Mouse (Mus musculus) c-Kit-positive CD71-positive TER-119-negative erythroid progenitor cells, embryonic 14.5 days (primary cell): ENCODE results near the gene Jaml.

Experiments used
- DNase-seq: peaks from one replicate; pipeline ENCODE4 v3.0.0-alpha.2; 2013; ENCODE audit warnings: low read depth

Jaml gene

DNA sequence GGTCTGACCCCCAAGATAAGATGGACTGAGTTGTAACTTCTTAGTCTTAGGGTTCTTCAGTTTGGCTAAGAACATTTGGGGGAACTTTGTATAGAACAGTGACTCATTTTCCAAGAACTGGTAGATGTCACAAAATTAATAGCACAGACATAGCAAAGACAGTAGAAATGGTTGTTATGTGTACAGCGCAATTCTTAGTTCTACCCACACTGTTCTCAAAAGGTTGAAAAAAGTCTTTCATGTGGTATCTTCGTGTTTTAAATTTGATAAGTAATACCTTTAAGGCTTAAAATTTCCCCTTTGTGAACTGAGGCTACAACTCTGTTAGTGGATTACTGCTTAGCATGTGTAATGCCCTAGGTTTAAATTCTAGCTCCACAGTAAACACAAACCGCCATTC is 4.1 kb downstream of the Jaml start:
- no peak for DNase-seq

- no peak for DNase-seq
These were observed 5.6 kb downstream of the Jaml start for GRCm38 (mm10) chr9:45084556-45084955.

GRCm38 (mm10) chr9:45085741-45086690 is 7.0 kb downstream of the Jaml start:
- no peak for DNase-seq

GRCm38 (mm10) chr9:45088040-45088439 is 9.1 kb downstream of the Jaml start:
- DNase-seq: no peak

- DNase-seq: no peak
These were observed 11.8 kb downstream of the Jaml start for GRCm38 (mm10) chr9:45090811-45091210.

DNA sequence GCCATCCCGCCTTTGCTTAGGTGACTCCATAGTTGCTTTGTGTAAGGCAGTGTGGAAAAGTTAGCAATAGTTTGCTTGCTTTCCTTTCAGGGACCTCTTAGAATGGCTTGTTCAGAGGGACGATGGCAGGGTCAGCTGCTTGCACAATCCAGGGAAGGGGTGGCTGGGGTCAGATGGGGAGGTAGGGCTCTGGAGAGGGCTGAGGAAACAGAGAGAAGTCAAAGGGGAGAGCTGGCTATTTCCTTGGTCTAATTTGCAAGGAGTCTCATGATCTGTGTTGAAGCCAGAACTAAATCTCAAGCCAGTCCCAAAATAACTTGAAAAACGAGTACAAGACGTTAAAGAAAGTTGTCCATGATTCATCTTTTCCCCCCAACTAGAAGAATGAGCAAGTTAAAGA is 13.7 kb downstream of the Jaml start:
- no peak for DNase-seq

GRCm38 (mm10) chr9:45095149-45095937 is 16.4 kb downstream of the Jaml start:
- DNase-seq: no peak

DNA sequence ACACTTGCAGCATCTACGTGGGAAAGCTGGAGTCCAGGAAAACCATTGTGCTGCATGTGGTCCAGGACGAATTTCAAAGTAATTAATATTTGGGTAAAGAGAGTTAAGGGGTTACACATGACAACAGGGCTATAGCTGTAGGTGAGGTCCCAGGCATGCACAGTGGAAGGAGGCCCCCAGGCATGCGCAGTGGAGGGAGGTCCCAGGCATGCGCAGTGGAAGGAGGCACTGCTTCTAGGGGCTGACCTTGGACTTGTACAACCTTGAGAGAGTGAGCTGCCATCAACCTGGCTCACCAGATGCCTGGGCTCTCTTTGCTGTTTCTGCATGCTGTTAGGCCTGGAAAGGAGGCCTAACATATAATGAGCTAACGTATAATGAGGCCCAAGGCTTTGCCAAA is 18.9 kb downstream of the Jaml start:
- DNase-seq: no peak

DNA sequence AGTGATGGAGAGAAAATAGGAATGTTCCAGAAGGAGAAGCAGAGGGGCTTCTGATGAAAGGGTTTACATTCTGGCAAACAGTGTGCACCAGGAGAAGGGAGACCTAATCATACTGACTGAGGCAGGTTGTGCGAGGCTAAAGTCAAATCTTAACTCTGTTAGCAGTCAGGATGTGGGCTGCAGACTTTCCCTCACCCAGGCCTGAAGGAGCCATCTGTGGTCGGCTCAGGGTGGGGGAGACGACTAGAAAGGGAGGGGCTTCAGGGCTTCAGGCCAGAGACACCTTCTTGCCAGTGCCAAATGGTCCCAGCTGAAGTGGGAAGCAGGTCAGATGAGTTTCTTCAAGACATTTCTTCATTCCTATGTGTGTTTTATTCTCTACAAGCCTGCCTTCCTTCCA is 19.4 kb downstream of the Jaml start:
- DNase-seq: no peak

DNA sequence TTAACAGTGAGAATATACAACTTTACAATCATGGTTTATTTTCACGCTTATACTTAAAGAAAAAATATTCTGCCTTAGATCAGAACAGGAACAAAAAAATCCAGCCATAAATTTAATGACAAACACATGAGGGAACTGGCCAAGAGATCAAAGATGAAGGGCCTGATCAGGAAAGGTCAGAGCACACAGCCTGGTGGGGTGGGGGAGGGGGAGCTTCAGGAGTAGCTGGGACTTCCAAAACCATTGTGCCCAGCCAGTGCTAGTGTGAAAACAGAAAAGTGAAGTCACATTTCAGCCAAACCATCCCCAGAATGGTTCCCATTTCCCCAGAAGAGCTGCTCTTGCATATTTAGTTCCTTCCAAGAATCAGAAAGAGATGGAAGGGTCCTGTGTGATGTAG is 23.5 kb downstream of the Jaml start:
- DNase-seq: no peak

DNA sequence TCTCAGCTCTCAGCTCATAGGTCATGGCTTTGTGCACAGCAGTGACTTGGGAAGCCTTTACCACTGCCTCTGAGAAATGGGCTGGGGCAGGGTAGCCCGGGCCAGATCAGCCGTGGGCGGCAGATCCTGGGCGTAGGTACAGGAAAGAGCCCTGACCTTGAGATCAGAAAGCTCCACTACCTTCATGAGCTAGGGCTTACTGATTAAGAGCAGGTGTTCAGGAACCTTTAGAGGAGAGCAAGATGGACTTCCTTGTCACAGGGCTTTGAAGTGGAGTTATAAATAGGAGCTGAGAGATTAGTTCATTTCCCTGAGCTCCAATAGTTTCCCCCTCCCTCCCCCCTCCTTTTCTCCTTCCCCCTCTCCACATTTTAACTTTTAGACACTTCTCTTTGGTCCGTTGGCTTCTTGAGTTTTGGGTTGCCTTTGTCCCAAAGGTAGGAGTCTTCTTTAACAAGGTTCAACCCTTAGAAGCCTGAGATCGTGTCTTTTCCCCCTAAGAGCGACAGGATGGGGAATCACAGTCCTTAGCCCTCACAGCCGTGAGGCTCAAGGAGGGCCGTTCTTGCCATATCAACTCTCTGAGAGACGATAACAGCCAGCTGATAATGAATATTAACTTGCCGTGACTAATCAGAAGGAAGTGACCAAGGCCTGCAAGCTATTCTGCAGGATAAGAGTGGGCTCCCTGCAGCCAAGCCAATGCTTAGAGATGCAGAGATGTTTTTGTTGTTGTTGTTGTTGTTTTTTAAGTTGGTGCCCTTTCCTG is 24.4 kb downstream of the Jaml start:
- no peak for DNase-seq

DNA sequence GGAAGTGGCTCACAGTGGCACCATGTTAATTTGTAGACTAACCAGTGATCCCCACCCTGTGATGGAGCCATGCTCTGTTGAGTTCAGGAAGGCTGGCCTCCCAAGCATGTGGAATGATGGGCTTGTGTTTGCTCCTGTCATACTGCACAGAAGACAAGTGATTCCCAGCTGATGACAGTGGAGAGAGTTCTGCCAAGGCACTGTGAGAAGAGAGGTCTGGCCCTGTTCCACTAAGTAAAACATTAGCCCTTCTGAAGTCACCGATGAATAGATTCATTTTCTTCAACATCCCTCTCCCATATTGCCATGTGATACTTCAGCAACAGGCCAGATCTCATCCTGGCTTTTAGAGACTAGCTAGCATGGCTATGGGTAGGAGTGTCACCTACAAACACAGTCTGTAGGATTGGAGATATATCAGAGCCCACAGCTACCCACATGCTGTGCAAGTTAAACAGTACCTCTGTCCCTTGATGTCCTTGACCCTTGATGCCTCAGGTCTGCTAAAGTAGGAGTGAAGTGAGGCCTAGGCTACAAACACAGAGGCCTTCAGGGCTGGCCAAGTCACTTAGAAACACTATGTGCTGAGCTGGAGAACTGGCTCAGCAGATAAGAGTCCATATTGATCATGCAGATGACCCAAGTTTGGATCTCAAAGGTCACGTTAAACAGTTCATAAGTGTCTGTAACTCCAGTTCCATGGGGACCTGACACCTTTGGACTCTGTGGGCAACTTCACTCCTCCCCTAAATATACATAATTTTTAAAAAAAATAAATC is 26.8 kb downstream of the Jaml start:
- DNase-seq: no peak

DNA sequence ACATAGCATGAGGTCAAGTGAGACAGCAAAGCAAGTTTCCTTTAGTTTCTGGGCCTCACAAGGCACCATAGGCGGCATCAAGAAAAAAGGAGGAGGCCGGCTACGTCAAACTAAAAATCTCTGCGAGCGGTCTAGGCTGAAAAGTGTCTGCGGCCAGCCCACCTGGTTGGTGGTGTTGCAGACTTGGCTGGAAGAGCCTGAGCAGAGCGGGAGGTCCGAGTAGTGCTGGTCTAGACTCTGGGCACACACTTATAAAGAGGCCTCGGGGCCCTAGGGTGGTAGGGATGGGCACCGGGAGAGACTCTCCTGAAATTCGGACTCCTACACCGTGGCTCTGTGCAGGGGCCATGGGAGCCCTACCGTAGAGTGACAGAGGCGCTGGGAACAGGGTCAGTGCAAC is 36.7 kb downstream of the Jaml start:
- DNase-seq: no peak

DNA sequence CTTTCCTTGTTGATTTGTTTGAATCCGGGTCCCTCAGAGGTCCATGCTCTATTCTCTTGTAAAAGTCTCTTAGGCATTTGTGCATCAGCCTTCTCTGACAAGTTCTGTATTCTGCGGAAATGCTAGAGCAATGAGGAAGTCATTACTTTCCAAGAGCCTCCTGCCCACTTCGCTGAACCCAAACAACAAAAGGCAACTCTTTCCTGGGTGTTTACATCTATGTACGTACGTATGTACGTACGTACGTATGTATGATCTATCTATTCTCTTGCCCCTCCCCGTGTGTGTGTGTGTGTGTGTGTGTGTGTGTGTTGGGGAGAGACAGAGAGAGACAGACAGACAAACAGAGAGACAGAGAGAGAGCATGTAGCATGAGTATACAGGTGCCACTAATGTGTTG is 37.8 kb downstream of the Jaml start:
- DNase-seq: no peak

DNA sequence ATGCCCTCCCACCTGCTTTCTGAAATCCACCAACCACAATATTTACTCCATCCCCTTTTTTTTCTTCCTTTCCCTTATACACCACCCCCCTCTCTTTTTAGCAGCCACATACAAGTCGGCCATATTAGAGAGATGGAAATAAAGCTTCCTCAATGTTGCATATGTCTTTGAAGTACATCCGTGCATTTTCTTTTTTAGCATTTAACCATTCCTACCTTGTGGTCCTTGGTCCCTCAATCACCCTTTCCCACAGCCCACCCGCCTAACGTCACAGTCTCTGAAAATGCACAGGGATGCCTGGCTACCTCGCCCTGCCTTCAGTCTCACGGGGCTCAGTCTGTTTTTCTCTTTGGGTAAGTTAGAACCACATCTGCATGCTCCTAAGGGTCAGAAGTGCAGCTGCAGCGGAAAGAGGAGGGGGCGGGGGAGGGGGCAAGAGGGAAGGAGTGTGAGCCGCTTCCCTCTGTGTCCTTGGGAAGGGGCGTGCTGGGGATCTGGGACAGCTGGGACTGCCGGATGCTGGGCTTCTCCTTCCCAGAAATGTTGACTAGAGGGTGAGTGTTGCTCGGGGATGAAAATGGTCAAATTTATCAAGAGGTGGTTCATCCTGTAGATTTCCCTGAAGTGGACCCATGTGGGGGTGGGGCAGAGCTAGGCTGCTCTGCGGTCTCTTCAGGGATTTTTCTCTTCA is 38.9 kb downstream of the Jaml start, which contains the start of gene Scn2b:
Gene Scn2b (plus strand): TSS at position 42 of the 691 bp plus-strand sequence.
- no peak for DNase-seq

GRCm38 (mm10) chr9:45118552-45118951 is 39.6 kb downstream of the Jaml start:
- no peak for DNase-seq

- no peak for DNase-seq
These were observed 40.5 kb downstream of the Jaml start for GRCm38 (mm10) chr9:45119316-45119953.

DNA sequence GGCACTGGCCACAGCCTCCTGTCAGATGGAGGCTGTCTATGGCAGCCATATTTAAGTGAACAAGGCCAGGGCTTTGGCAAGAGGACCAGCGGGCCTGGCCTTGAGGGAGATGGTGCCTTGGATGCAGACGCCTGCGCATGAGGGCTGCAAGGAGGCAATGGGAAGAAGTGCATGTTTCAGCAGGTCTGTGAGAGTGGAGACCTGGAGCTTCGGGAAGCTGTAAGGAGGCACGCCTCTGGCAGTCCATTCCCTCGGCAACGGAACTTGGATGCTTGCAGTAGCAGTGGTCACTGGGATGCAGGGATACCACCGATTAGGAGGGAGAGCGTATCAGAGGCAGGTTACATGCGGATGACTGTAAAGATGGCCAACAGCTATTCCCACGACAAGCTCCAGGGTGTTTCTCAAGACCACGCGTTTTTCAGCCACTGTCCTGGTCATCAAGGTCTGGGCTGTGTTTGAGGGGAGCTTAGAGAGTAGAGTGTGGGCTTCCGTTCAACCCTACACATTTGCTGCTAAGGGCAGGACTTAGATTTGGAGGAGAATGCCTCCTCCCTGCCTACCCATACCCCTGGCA is 41.1 kb downstream of the Jaml start:
- DNase-seq: no peak

DNA sequence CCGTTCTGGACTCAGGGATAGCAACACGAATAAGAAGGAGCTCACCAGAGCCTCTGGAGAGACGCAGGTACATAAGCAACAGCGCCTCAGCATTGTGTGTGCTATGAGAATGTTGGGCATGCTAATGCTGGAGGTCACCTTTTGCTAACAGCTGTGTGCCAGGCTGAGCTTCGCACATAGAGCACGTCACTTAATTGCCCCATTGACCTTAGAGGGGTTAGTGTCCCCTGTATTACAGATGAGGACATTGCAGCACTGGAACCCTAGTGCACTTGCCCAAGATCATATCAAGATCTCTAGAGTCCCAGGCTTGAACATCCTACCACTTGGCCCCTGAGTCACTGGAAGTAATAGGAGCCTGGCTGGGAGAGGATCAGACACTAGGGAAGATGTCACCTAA is 41.6 kb downstream of the Jaml start:
- DNase-seq: no peak

GRCm38 (mm10) chr9:45121001-45121400 is 42.0 kb downstream of the Jaml start:
- no peak for DNase-seq
